In the genomic region with DNA sequence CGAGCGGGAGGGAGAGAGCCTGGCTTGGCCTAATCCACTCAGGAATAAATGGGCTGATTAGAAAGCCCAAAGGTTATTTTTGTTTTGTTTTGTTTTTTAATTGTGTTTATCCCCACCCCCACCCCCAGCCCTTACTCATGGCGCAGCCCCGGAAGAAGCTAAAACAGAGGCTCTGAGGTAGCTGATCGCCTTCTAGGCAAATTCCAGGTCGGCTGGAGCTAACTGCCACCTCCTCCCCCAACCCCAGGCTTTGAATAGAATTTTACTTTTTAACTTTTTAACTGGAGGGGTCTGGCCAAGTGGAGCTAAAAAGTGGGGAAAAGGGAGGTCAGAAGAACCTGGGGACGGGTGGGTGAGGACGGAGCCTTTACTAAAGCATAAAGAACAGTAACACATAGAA, we compare ENCODE assay signal across 12 mouse cellular contexts. TPM values are rescaled to one million over a fixed set of nuclear protein-coding genes. Genes with fewer than 3 reads are reported as not detected.
DNase-seq lines count a peak whose midpoint lies in the region; ATAC-seq lines count a peak whose summit lies in the region.
"Had no signal": no experiment of that assay in that cellular context is flagged by ENCODE, and none has a peak within 500 bp of the region (broad histone marks: within the 10 kb centered on the region; RNA-seq: fewer than 3 reads in every experiment).

No protein-coding gene starts in this region.

- peaks cover 11% of the 10 kb centered on the region; the same call in 1 of the 2 replicates for H3K36me3 ChIP-seq in heart, embryonic 11.5 days (ENCODE audit: control insufficient read depth, insufficient read depth, low read length)
- no peaks in the 10 kb centered on the region for H3K36me3 ChIP-seq in lung, embryonic 16.5 days (ENCODE audit: control insufficient read depth, insufficient read depth, low read length)
- H3K36me3 ChIP-seq in midbrain, embryonic 10.5 days: peaks cover 72% of the 10 kb centered on the region

- H3K27ac ChIP-seq in heart, embryonic 11.5 days (ENCODE audit: low read depth, low read length): peak overlapping the region; percentile 95; the same call in 1 of the 2 replicates
- H3K27ac ChIP-seq in lung, embryonic 16.5 days (ENCODE audit: low read length): 0 out of 2 replicates have a peak overlapping the region, but pooled peaks have one; percentile 7
- peak overlapping the region; percentile 99 for H3K27ac ChIP-seq in midbrain, embryonic 10.5 days (replicated peaks)

- peaks cover 67% of the 10 kb centered on the region for H3K4me1 ChIP-seq in heart, embryonic 11.5 days (ENCODE audit: control insufficient read depth, insufficient read depth, low read length)
- peaks cover 61% of the 10 kb centered on the region for H3K4me1 ChIP-seq in lung, embryonic 16.5 days (replicated peaks; ENCODE audit: control insufficient read depth, insufficient read depth, low read length)
- peaks cover 77% of the 10 kb centered on the region for H3K4me1 ChIP-seq in midbrain, embryonic 10.5 days

- DNase-seq in heart, adult 8-10 months (ENCODE audit: low spot score): no peak
- no peak for DNase-seq in lung, postnatal 4 days
- DNase-seq in midbrain, embryonic 10.5 days (ENCODE audit: low spot score): no peak
- no peak for DNase-seq in thymus, postnatal 36 days
- no peak for DNase-seq in cerebellum, postnatal 25 days
- DNase-seq: lung, adult 2 months had no signal

- peak overlapping the region; percentile 92 for H3K4me2 ChIP-seq in heart, embryonic 11.5 days
- no peak overlapping the region for H3K4me2 ChIP-seq in lung, embryonic 16.5 days (ENCODE audit: low read depth, low read length)

- 64% methylated on average over 8 of the region's 8 CpGs for WGBS in heart, embryonic 11.5 days (ENCODE audit: insufficient replicate concordance)
- WGBS in lung, embryonic 16.5 days: 67% methylated on average over 8 of the region's 8 CpGs
- 35% methylated on average over 8 of the region's 8 CpGs for WGBS in midbrain, embryonic 10.5 days

- H3K27me3 ChIP-seq in heart, embryonic 11.5 days (ENCODE audit: control insufficient read depth, insufficient read depth, low read length): no peaks in the 10 kb centered on the region
- H3K27me3 ChIP-seq in lung, embryonic 16.5 days (ENCODE audit: control insufficient read depth, insufficient read depth, low read depth, low read length): no peaks in the 10 kb centered on the region
- no peaks in the 10 kb centered on the region for H3K27me3 ChIP-seq in midbrain, embryonic 10.5 days (ENCODE audit: low read depth, poor library complexity, severe bottlenecking)

- no peak overlapping the region for H3K4me3 ChIP-seq in heart, embryonic 11.5 days (ENCODE audit: low read depth, low read length)
- no peak overlapping the region for H3K4me3 ChIP-seq in lung, embryonic 16.5 days (ENCODE audit: low read length)
- H3K4me3 ChIP-seq in midbrain, embryonic 10.5 days: peak overlapping the region; percentile 62

- no peaks in the 10 kb centered on the region; the same call in none of the 2 replicates for H3K9me3 ChIP-seq in heart, embryonic 11.5 days (replicated peaks; ENCODE audit: control insufficient read depth, low read length)
- H3K9me3 ChIP-seq in lung, embryonic 16.5 days (ENCODE audit: control insufficient read depth, low read length): 0 out of 2 replicates have a peak, but pooled peaks cover 2% of the 10 kb centered on the region
- H3K9me3 ChIP-seq in midbrain, embryonic 10.5 days (replicated peaks): peaks cover 10% of the 10 kb centered on the region

- no peak for ATAC-seq in heart, embryonic 11.5 days (replicated peaks; ENCODE audit: insufficient number of reproducible peaks, low FRiP score, low TSS enrichment)
- ATAC-seq in lung, embryonic 16.5 days (ENCODE audit: low read depth): no peak
- ATAC-seq in erythroblast, adult 5-6 weeks (replicated peaks; ENCODE audit: low FRiP score, poor library complexity, severe bottlenecking): no peak

- H3K9ac ChIP-seq in heart, embryonic 11.5 days (ENCODE audit: low read depth, low read length): no peak overlapping the region
- H3K9ac ChIP-seq in lung, embryonic 16.5 days (ENCODE audit: low read length): no peak overlapping the region

RNA-seq across cellular contexts. Expression of gene Igf2bp1, which starts 15.9 kb away (rescaled TPM):
- 50.0 and 51.5 TPM in 2 replicates for polyA plus RNA-seq in heart, embryonic 11.5 days (2014; fragmentation: Nextera tagmentation; extraction: Ambion mirVana)
- total RNA-seq in heart, adult 8-10 months (2022): under 1 TPM in 2 of 4 experiments, not detected in 2; 0.03 TPM
- 31.0 and 36.2 TPM in 2 replicates for polyA plus RNA-seq in lung, embryonic 16.5 days (2015; fragmentation: Nextera tagmentation; extraction: Ambion mirVana)
- polyA plus RNA-seq in midbrain, embryonic 10.5 days (2016; fragmentation: Nextera tagmentation; extraction: Ambion mirVana): 176 and 190 TPM in 2 replicates
- total RNA-seq in erythroblast, adult 5-6 weeks (2015; ENCODE audit: low replicate concordance): not detected in 2 replicates
- total RNA-seq in erythroblast, adult 5-6 weeks (2017; ENCODE audit: low replicate concordance): not detected in 2 replicates
- polyA plus RNA-seq: large intestine, adult 2 months; spleen, adult 2 months had no signal

RNA-seq across cellular contexts. Expression of gene Gip, which starts 34.5 kb away (rescaled TPM):
- not detected in 2 replicates for polyA plus RNA-seq in heart, embryonic 11.5 days (2014; fragmentation: Nextera tagmentation; extraction: Ambion mirVana)
- total RNA-seq in heart, adult 8-10 months (2022): not detected
- polyA plus RNA-seq in lung, embryonic 16.5 days (2015; fragmentation: Nextera tagmentation; extraction: Ambion mirVana): not detected in 2 replicates
- polyA plus RNA-seq in midbrain, embryonic 10.5 days (2016; fragmentation: Nextera tagmentation; extraction: Ambion mirVana): not detected in 2 replicates
- total RNA-seq in erythroblast, adult 5-6 weeks (2015; ENCODE audit: low replicate concordance): not detected in 2 replicates
- not detected in 2 replicates for total RNA-seq in erythroblast, adult 5-6 weeks (2017; ENCODE audit: low replicate concordance)
- total RNA-seq: granulocyte monocyte progenitor cell, adult 5-6 weeks had no signal
- polyA plus RNA-seq: lung, adult 2 months; spleen, adult 2 months had no signal

RNA-seq across cellular contexts. Expression of gene Snf8, which starts 44.8 kb away (rescaled TPM):
- 27.1 and 31.3 TPM in 2 replicates for polyA plus RNA-seq in heart, embryonic 11.5 days (2014; fragmentation: Nextera tagmentation; extraction: Ambion mirVana)
- total RNA-seq in heart, adult 8-10 months (2022): 10 to 100 TPM; 41.5 to 49.4 (median 46.7) TPM
- polyA plus RNA-seq in lung, embryonic 16.5 days (2015; fragmentation: Nextera tagmentation; extraction: Ambion mirVana): 84.3 and 92.0 TPM in 2 replicates
- polyA plus RNA-seq in midbrain, embryonic 10.5 days (2016; fragmentation: Nextera tagmentation; extraction: Ambion mirVana): 106 and 110 TPM in 2 replicates
- total RNA-seq in erythroblast, adult 5-6 weeks (2015; ENCODE audit: low replicate concordance): 25.7 and 27.9 TPM in 2 replicates
- 11.3 and 37.1 TPM in 2 replicates for total RNA-seq in erythroblast, adult 5-6 weeks (2017; ENCODE audit: low replicate concordance)

Comparison
In these comparisons a context has a peak if more than half of its experiments do, and no peak if none do; other contexts are left out.
1. H3K27ac ChIP-seq: peak in every context shown above with its lines; median percentile 99 in midbrain, embryonic 10.5 days; 95 in heart, embryonic 11.5 days; 7 in lung, embryonic 16.5 days.